Mouse (Mus musculus): ENCODE data around the gene Slc35e3. TPM values are rescaled to one million over a fixed set of nuclear protein-coding genes. Genes with fewer than 3 reads are reported as not detected.

Gene Slc35e3
- 1 to 10 TPM; 3.5 to 5.4 TPM for total RNA-seq (2021)
- long read RNA-seq, experiment 1, partial matches to known transcripts = 1 of 1 reads
- long read RNA-seq, experiment 1, other reads (novel, unspliced or antisense) = 0 of 1 reads
- long read RNA-seq, experiment 2, partial matches to known transcripts = 0 of 1 reads
- long read RNA-seq, experiment 2, other reads (novel, unspliced or antisense) = 1 of 1 reads

DNA sequence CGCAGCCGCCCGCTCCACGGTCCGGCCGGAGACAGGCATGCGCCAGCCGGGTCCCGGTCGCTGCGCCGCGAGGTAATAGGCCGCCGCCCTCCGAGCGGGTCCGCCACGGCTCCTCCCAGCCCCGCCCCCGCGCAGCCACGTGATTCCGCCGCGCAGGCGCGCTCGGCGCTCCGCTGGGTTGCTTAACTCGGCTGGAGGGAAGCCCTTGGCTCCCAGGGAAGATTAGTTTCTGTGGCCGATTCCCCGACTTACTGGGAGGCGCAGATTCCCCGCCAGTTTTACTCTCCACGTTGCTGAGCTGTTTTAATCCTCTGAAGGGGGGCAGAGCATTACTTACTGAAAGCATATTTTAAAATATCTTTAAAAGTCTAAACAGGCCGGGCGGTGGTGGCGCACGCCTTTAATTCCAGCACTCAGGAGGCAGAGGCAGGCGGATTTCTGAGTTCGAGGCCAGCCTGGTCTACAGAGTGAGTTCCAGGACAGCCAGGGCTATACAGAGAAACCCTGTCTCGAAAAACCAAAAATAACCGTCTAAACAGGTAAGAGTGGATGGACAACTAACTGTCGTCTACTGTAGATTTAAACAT, at the start of gene Slc35e3:
Gene Slc35e3, minus strand, starts transcription at position 69 of the 587 bp plus-strand sequence.
- DNase-seq = peak; percentile 91 to 96
- intact Hi-C loops (cut with DNase I) = no loop called here

DNA sequence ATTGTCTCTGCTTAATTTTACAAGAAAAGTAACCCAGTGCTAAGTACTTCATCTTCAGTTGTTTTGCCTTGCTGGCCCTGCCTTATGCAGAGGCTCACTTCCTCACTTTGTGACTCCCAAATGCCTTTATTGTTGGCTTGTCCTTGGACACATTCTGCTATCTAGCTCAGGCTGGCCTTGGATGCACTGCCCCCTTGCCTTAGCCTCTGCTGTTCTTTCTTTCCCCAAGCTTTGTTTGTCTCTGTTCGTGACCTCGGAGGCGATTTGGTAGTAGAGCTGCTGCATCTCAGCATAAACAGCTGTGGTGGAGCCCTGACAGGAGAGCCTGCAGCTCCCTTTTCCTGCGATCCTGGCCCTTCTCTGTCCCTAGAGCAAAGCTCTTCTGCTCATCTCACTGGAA, 49.0 kb upstream of the Slc35e3 start:
- DNase-seq = no peak
- intact Hi-C loops (cut with DNase I) = no loop called here

DNA sequence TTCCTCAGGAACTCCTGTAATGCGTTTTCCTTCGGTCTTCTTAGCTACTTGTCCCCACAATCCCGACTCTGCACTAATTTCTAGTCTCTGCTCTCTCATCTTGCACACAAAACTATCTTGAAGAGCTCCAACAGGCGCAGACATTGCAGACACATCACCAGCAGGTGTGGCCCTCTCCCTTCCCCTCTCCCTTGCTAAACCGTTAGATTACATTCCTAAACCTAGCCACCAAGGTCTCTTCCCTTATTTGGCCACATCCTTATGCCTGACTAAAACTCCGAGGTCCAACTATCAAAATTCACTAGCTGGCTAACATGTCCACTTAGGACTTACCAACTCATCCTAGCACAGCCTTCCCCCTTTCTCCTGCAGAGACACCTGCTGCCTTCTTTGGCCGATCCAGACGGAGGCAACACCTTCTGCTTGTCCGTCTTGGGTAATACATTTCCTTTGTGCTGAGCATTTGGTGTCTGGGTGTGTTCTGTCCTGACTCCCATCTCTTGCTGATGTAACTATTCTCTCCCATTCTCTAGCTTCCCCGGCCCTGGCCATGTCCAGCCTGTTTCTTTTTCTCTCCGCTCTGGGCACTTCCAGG, 47.4 kb upstream of the Slc35e3 start:
- DNase-seq = no peak
- intact Hi-C loops (cut with DNase I) = loop anchor here (5.0 kb wide), 2 partner anchors 54 to 314 kb away; partner anchors contain the start of gene Rap1b

DNA sequence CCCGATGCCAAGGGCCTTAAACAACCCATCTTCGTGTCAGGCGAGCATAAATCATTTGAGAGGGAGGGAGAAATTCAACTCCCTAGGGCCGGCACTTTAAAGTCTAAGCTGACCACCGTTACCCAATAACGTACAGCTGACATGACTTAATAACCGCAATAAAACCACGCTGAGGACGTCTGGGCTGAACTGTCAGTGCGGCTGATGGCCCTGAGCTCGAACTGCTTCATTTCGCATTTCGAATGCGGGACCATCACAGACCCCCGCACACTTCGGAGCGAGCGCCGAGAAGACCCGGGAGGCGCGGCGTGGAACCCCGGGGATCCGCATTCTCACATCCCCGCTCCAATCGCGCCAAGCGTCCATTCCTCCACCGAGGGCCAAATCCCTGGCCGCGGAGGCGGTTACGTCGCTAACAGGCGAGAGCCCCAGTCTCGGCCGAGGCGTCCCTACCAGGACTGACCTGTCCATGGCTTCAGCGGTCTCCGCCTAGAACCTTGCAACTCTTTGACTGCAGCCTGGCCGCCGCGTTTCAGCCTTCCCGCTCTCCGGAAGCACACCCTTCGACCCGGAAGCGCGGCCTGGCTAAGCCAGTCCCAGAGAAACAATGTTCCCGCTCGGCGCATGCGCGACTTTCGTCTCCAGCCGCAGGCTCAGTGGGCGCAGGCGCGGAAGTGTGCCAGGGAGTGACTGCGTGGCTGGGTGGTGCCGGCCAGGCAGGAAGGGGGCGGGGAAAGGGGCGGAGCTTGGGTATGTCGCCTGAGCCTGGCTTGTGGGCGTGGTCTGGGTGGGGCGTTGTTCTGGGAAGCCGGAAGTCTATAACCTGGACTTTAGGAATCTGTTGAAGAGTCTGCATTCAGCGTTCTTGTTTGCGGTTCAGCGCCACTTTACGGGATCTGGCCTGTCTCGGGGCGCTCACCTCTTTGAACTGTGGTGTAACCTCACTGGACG, 46.3 kb upstream of the Slc35e3 start, which contains the start of gene Nup107:
Gene Nup107, minus strand, starts transcription at position 565 of the 951 bp plus-strand sequence.
- DNase-seq = peak; percentile 100
- intact Hi-C loops (cut with DNase I) = loop anchor here (5.0 kb wide), 2 partner anchors 55 to 315 kb away; partner anchors contain the start of gene Rap1b

DNA sequence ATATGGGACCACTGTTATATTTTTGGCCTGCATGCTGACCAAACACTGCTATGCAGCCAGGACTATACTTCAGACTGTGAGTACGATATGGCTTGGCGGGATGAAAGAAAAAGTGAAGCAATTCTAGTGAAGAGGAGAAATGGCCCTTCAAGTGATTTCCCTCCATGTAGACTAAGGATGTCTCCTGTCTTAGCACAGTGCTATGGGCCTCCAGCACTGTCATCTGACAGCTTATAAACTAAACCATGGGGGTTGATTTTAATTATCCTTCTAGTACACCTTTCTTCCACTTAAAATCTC, 45.0 kb upstream of the Slc35e3 start:
- no peak for DNase-seq
- intact Hi-C loops (cut with DNase I) = loop anchor here (5.0 kb wide), 2 partner anchors 56 to 316 kb away; partner anchors contain the start of gene Rap1b

DNA sequence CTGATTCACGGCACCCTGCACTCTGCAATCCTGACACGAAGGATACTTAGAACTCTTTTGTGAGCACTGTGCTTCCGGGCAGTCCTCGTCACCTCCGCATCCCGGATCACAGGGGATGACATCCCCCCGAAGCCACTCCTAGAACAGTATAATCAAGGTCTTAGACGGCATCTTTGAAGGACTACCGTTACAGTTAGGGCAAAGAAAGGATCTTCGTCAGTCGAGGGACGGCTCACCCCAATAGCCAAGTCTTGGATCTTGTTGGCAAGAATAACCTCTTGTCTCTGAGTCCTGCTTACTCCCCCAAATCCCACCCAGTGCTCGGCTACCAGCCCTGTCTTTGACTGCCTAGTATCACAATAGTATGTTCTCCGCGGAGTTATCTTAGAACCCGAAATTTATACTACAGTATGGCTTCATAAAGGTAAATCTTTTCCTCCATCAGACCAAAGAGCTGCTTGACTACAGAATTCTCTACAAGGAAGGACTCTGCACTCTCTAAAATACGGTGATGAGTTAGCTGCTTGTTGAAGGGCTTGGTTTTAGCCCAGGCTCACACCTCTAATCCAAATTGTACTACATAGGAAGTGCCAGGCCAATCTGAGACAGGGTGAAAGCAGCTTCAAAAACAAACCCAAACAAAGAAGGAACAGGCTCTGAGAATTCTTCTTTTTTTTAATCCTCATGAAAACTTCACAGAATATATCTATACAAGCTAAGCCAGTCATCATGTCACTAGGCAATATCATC, 44.4 kb upstream of the Slc35e3 start:
- intact Hi-C loops (cut with DNase I) = loop anchor here (5.0 kb wide), 2 partner anchors 57 to 317 kb away; partner anchors contain the start of gene Rap1b
- DNase-seq = no peak

DNA sequence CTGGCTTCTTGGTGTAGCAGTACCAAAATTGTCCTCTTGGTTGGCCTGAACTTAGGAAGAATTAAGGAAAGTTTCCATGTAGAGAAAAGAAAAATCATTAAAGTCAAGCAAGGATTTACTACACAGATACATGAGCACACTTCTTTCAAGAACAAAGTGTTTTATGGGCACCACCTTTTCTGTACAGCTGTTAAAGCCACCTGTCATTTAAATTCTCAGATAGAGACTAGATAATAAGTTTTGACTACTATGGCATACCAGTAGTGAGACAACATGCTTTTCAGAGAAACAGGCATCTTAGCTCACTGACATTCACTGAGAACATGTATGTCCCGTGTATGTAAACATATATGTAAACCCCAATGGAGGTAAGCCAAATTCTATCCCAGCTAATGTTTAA, 43.8 kb upstream of the Slc35e3 start:
- intact Hi-C loops (cut with DNase I) = loop anchor here (5.0 kb wide), 2 partner anchors 57 to 317 kb away; partner anchors contain the start of gene Rap1b
- DNase-seq = no peak

DNA sequence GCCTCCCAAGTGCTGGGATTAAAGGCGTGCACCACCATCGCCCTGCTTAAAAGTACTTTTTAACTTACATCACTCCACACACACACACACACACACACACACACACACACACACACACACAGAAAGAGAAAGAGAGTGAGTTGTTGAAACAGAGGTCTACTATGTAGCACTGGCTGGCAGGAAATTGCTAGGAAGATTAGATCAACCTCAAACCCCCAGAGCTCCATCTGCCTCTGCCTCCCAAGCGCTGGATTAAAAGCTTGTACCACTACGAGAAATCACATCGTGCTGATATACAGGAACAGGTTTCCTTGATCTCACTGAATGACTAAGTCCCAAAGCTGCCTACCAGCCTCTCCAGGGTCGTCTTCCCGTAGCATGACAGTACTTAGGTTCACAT, 38.5 kb upstream of the Slc35e3 start:
- no peak for DNase-seq
- intact Hi-C loops (cut with DNase I) = no loop called here

DNA sequence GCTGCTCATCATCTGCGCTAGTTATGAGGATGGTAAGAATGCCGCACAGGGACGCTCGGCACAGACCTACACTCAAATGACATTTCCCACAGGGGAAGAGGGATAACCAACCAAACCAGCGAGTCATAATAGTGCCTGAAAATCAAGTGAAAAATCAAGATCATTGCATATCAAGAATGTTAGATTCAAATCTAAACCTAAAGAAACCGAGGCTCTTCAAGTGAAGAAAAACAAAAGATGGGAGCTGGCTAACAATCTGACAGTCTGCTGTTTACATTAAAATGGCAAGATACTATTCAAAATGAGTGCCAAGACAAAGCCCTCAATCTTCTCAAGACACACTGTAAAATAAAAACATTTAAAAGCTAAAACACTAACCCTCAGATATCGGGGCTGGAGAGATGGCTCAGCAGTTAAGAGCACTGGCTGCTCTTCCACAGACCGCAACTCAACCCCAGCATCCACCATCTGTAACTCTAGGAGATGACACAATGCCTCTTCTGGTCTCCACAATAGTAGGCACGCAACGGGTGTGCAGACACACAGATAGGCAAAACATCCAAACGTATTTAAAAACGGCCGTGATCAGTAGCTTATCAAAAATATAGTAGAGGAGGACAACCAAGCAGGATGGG, 37.7 kb upstream of the Slc35e3 start:
- intact Hi-C loops (cut with DNase I) = no loop called here
- DNase-seq = no peak

DNA sequence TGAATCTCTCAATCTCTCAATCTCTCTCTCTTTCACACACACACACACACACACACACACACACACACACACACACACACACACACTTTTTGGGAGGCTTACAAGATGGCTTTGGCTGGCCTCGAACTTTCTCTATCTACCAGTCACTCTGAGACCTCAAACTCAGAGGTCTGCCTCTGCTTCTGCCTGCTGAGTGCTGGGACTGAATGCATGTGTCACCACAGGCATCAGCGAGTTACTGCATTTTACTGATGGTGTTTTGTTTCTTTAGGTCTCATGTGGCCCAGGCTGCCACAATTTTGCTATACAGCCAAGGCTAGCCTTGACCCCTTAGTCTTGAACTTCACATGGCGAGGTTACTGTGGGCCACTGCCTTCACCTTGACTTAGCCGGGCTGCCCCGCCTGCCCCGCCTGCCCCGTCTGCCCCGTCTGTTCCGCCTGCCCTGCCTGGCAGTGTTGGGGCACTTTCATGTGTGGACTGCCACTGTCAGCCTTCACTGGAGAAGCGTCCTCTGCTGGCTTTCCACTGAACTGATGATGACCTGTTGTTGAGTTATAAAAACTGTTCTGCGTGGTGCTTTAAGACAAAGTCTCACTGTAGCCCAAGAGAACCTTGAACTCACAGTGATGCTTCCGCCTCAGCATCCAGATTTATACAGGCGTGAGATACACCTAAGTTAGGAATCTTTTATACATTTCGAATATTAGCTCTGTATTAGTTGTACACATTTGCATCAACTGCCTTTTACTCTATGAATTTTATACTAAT, 36.5 kb upstream of the Slc35e3 start:
- DNase-seq = no peak
- intact Hi-C loops (cut with DNase I) = no loop called here

DNA sequence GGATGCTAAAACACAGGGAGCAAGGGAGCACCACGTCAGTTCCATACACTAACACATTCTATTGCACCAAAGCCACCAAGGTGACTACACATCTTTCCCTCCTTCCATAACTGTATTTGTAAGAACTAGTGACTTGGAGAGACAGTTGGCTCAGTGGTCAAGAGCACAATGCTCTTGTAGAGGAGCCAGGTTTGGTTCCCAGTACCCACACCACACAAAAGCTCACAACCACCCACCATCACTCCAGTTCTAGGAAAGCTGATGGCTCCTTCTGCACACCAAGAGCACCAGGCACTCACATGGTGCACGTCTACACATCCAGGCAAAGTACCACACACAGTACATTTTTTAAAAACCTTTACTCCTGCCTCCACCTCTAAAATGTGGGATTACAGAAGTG, 35.9 kb upstream of the Slc35e3 start:
- intact Hi-C loops (cut with DNase I) = no loop called here
- DNase-seq = no peak

DNA sequence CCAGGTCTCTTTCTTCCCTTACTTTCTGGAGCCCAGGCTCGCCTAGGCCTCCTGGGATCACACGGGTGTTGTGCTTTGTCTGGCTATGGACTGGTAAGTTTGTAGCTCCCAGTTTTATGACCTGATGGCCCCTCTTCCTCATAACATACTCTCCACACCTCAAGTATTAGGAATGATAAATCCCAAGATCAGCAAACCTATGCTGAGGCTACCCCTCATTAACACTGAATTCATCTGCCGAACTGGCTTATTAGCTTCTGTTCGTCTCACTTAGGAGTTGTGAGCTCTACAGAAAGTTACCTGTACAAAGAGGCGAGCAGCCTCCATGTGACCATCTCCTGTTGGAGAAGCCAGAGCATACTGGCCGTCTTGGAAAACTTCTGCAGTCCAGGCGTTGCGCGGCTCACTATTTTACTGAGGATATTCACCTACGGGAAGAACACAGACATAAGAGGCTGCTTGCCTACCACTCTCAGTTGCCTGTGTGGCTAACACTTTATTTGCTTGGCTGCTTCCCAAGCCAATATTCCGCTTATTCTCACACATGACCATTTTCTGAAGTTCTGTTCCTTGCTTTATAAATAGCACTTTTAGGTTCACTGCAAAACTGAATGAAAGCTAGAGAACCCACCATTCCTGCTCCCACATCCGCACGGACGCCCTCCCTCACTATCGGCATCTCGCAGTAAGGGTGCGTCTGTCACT, 35.0 kb upstream of the Slc35e3 start:
- DNase-seq = no peak
- intact Hi-C loops (cut with DNase I) = no loop called here

DNA sequence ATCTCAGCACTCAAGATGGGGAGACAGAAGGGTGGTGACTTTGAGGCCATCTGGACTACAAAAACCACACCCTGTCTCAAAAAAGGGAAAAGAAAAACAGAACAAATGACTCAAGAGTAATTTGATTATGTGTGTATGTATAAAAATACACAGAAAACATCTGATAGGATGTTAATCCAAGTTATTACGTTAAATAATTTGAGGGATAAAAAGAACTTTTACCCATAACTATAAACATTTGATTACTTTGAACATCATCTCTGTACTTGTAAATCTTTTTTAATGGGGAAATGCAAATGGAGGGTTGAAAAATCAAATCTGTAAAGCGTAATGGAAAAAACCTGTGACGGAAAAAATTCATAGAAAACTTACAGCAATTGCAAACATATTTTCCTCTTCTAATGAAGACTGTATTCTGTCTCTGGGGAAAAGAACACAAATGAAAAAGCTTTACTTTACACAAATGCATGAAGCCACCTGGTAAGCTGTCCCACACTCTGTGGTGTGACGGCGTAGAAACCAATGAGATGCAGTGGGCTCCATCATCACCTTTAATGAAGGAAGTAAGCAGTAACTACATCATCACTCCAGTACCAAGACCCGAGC, 34.2 kb upstream of the Slc35e3 start:
- DNase-seq = no peak
- intact Hi-C loops (cut with DNase I) = no loop called here

DNA sequence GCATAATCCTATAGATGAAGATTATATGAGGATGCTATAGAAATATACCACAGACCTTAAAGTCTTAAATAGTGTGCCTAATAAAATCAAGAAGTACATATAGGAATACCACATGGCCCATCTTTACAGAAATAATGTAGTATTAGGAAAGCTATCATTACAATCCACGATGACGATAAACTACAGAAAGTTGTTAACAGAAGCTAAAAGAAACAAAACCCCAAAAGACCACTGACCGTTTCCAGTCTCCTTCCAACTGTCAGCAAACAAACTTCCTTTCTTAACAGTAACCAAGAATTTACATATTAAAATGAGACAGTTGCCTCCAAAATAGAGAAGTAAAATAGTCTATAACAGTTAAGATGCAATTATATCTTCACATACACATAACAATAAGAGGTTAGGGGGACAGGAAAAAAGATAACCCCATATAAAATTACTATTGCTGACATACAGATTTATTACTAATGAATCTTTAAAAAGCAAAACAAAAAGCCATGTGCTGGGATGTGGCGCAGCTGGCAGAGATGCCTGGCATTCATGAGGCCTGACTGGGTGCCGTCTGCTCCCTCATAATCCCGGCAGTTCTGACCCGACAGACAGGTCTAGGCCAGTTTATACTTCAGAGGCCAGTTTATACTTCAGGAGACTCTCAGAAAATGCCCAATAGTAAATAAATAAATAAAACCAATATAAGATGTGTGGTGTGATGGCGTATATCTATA, 33.6 kb upstream of the Slc35e3 start:
- DNase-seq = no peak
- intact Hi-C loops (cut with DNase I) = no loop called here

DNA sequence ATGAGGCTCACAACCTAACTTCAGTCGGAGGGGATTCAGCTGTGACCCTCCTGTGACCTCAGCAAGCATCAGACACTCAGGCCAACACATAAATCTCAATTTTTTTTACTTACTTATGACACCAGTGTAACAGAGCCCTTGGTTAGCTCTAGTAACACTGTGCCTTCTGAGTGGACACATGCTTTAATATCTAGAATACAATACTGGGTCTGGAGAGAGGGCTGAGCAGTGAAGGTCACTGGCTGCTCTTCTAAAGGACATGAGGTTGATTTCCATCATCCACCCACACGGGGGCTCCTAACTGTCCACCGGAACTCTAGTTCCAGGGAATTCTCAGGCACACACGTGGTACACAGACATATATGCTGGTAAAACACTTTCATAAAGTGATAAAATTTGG, 32.8 kb upstream of the Slc35e3 start:
- intact Hi-C loops (cut with DNase I) = no loop called here
- DNase-seq = no peak

DNA sequence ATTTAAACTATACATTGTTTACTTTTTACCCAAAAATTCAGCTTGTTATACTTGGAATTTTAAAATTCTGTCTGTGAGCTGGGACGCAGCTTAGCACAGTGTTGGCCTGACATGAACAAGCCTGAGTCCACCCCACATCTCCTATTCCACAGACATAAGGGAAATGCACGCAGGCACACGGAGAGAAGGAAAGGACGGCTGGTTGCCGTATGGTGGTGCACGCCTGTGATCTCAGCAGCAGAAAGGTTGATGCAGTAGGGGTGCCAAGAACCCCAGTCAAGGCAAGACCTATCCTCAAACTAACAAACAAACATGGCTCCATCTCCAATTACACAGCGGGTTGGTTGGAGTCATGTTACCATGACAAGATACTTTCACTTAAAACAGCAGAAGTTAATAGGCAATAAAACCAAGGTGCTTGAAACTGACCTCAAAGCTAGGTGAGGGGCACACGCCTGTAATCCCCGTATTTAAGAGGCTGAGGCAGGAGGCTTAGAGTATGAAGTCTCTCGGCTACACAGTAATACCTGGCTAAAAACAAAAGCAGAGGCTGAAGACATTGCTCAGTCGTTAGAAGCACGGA, 32.3 kb upstream of the Slc35e3 start:
- no peak for DNase-seq
- intact Hi-C loops (cut with DNase I) = no loop called here

All from gastrocnemius, postnatal 36 days (tissue).